Mouse (Mus musculus) thymus, postnatal 14 days (tissue): ENCODE measurements at regions not wholly inside any gene's neighbourhood (a gene's known extent, or its start where the extent isn't known, plus 50 kb on each side); places are given as distances from the start of the nearest gene placed in this dataset.
A peak's percentile ranks its signal among the peaks of the same experiment; 100 is the strongest.

Experiments used
- DNase-seq: peaks from one replicate; pipeline ENCODE4 v3.0.0; 2021

DNA sequence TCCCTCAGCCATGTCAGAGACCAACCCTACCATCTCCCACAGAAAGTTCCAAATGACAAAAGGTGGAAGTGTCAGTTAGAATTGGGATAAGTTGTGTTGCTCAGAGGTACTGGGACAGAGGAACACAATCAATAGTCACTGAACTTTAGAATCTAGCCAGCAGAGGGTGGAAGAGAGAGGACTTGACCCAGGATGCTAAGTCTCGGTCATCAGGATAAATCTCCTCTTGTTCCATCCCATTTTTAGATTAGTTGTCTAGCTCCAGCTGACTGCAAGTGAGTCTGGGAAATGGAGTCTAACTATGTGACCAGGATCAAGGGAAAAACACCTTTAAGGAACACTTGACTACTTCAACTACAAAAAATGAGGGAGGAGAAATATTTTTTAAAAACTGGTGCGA is 91.5 kb downstream of the Fam84b start:
- peak; percentile 10 for DNase-seq

GRCm38 (mm10) chr15:60760015-60760437 is 93.6 kb downstream of the Fam84b start:
- DNase-seq = peak; percentile 62

DNA sequence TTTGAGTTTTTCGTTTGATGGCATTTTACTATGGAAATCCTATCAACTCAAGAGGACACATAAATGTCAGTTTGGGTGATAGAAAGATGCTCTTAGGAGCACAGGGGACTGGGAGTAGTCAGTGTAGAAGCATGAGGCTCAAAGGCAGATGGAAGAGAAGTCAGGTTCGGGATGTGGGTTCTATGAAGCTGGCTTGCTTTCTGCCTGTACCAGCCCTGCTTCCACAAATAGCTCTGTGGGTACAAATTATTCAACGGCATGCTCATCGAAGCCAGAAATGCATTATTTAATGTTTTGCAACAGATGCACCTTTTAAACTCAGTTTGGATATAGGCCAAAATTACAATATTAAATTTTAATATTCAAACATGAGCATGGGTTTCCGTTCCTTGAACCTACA is 99.3 kb downstream of the Fam84b start:
- DNase-seq = no peak

GRCm38 (mm10) chr15:60739598-60739997 is 114.0 kb downstream of the Fam84b start:
- DNase-seq = no peak

- DNase-seq = no peak
These were observed 115.3 kb downstream of the Fam84b start for GRCm38 (mm10) chr15:60738258-60738657.

GRCm38 (mm10) chr15:60732416-60732815 is 121.2 kb downstream of the Fam84b start:
- no peak for DNase-seq

DNA sequence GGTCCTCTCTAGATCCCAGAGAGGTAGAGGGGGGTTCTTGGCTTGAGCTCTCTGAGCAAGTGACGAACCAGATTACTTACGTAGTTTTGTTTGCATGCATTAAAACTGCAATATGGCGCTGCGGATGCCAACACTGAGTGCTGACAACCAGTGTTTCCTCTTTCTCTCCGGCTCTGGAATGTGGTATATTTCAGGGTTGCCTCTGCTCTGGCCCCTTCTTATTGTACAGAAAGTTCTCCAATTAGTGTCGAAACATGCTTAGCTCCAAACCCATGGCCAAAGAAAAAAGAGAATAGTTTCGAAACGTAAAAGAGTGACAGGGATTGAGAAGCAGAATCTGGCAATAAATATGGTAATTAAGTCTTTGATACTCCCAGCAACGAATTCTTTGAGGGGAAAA is 124.8 kb downstream of the Fam84b start:
- no peak for DNase-seq

- DNase-seq = no peak
These were observed 125.2 kb downstream of the Fam84b start for GRCm38 (mm10) chr15:60728337-60728736.

DNA sequence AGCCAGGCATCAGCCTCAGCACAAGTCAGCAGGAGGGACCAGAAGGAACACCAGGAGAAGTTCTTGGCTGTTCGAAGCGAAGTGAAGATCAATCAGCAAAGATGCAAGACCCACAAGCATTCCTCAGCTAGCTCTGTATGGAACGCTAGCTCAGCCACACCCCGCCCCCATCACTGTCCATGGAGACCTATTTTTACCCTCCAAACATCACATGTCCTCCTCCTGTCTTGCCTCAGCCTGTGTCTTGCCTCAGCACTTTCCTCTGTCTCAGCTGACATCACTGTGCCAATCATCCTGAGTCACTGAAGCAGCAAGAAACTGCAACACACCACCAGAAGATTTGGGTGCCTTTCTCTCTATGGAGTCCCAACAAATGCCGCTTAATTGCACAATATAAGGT is 134.2 kb downstream of the Fam84b start:
- no peak for DNase-seq

- no peak for DNase-seq
These were observed 144.9 kb downstream of the Fam84b start for GRCm38 (mm10) chr15:60708678-60709077.

DNA sequence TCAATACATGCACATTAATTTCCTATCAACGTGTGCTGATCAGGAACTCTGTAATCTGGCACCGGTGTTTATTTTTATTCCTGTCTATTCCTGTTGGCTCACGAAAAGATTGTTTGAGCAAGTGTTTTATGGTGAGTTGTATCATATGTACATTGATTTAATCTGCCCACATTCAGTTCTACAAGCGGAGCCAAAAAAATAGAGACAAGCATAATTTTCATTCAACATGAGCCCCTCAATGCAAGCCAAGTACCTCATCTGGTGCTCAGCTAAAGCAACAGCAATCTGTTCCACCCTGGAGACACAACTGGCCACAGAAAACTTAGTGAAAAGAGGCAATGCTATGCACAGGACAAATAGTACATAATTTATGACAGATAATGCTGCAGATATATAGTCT is 147.6 kb downstream of the Fam84b start:
- no peak for DNase-seq

DNA sequence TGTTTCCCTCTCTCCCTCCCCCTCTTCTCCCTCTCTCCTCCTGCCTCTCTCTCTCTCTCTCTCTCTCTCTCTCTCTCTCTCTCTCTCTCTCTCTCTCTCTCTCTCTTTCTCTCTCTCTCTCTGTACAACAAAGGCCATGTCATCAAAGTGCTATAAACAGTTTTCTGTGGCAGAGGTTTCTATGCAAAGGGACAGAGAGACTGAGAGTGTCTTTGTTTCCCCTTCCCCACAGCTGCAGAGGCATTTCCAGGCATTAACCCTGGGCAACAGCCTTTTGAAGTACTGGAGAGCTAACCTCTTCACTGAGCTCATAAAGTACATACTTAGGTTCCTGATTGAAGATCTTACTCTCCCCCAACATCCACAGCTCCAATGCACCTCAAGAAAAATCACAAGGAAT is 152.3 kb downstream of the Fam84b start:
- DNase-seq = no peak

GRCm38 (mm10) chr15:60694746-60695145 is 158.8 kb downstream of the Fam84b start:
- DNase-seq = no peak

GRCm38 (mm10) chr15:60693751-60694500 is 159.7 kb downstream of the Fam84b start:
- peak; percentile 63 for DNase-seq

DNA sequence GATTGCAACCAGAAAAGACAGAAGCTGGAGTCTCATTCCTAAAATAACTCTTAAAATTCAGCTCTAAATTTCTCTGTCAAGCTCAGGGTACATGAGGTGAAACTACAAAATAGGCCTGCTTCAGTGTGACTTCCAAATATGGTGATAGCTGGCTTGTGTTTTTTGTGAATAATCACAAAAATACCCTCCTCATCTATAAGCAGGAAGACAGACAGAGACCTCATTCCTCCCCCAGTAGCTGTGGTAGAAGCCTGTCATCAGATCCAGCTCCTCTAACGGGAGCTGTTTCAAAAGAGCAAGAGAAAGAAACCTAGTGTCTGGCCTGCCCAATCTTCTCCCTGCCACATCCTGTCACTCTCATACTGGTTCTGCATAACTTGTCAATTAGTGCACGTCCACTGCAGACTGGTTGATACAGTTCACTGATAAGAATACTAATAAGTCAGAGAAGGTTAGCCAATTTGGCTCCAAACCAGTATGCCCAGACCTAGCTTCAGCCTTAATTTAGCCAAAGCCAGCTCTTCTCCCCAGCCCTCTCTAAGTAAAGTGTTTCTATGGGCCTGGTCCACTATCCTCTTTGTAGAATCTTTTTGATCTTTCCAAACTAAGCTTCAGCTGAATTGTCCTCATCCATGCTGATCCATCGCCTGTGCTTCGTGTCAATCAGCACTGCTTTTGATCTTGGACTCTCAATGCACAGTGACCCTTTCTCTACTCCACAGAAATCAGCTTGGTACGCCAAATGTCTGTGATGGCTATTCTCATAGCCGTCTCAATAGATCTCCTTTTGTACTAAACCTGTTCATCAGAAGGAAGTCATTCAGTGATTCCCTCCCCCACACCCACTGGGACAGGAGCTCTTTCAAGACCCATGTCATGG is 160.6 kb downstream of the Fam84b start:
- no peak for DNase-seq

DNA sequence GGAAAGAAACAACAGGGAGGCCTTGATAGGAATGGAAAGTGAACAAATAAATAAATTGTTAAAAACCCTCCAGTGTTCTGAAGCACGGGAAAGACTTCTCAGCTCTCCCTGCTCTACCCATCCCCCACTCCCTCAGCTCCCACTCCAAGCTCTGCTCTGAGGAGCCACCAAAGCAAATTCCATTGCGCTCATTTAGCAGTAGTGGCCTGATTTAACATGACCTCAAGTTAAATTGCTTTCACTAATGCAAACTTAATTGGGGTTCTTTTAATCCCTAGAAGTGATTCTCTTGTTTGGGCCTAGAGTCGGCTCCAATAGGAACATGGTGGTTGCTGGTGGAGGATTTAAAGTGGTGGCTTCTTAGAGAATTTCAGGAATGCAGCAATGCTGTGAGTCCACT is 161.4 kb downstream of the Fam84b start:
- DNase-seq = no peak

- no peak for DNase-seq
These were observed 176.2 kb downstream of the Fam84b start for GRCm38 (mm10) chr15:60677397-60677796.

- no peak for DNase-seq
These were observed 196.0 kb downstream of the Fam84b start for GRCm38 (mm10) chr15:60657572-60657971.

DNA sequence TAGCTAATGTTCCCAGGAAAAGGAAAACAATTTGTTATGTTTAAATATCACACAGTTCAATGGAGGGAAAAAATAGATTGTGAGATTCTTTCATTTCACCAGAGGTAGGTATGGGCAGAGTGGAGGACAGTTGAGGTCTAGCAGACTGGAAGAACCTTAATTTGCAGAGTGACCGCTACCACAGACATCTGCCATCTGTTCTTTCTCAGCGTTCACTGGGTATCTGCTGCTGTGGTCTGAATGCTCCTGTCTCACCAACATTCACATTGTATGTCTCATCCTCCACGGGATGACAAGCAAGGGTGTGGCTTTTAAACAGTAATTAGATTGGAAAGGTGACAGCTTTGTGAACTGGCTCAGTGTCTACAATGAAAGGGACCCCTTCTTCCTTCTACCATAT is 198.5 kb downstream of the Fam84b start:
- no peak for DNase-seq

DNA sequence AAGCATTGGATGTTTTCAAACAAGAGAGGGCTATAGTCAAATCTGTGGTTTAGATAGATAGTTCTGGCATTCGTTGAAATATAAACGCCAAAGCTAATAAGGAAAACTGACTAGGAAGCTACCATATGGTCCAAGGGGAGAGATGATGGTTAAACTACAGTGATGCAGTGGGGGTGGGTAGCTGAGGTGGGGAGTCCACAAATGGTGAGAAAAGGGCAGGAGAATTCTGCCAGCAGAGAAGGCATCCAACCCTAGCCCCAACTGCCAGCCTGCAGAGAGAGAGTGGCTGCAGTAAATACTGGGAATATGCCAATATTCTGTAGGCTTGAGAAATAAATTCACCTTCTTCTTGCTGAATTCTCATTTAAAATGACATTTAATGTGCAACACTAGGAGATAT is 204.3 kb downstream of the Fam84b start:
- no peak for DNase-seq

DNA sequence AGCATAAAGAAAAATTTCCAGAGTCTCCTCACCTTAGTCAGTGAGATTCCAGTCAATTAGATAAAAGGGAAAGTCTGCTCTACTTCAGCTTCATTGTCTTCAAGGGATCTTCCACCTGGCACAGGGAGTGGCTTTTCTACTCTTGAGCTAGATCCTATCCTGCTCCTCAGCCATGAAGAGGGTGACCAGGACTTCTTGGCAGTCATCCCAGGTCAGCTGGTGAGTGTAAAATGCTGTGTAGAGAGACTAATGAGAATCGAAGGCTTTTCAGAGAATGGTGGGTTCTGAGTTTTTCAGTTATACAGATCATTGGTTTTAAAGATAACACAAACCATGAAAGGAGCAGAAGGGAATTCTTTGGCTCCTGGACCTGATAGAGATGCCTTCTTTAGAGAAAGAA is 211.8 kb downstream of the Fam84b start:
- no peak for DNase-seq

- no peak for DNase-seq
These were observed 220.1 kb downstream of the Fam84b start for GRCm38 (mm10) chr15:60633457-60633850.

- DNase-seq = no peak
These were observed 220.7 kb downstream of the Fam84b start for GRCm38 (mm10) chr15:60632789-60633456.
